Mouse (Mus musculus): Measurements from ENCODE around the gene Galr3. TPM values are rescaled to one million over a fixed set of nuclear protein-coding genes. Genes with fewer than 3 reads are reported as not detected.
A peak's percentile ranks its signal among the peaks of the same experiment; 100 is the strongest.

Galr3 gene
- not detected in 2 replicates for polyA plus RNA-seq (2016; fragmentation: Nextera tagmentation; extraction: Ambion mirVana)

DNA sequence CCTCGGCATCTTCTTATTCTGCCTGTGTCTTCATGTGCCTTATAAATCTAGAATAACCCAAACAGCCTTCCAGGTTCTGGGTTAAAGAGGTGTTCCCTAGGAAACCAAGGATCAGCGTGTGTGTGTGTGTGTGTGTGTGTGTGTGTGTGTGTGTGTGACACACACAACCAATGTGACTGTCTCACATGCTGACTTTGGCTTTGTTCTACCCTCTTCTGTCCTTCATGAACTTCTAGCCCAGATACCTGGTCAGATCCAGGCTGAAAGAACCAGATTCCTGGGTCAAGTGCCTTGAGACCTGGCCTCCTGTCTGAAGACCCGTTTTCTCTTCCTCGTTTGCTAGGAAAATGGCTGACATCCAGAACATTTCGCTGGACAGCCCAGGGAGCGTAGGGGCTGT is at the start of gene Galr3:
TSS of gene Galr3 (plus strand) at position 301 of the 400 bp plus-strand sequence.
- H3K9ac ChIP-seq: peak within 1 kb of the TSS; percentile 51; the same call in 1 of the 2 replicates
- WGBS: 76% methylated on average over 6 of the region's 6 CpGs
- no peak for ATAC-seq (ENCODE audit: low FRiP score, low read depth)
- no peak within 1 kb of the TSS for H3K27ac ChIP-seq
- peaks cover 2% of the 10 kb centered on the region; the same call in 1 of the 2 replicates for H3K36me3 ChIP-seq
- peak within 1 kb of the TSS; percentile 92 for H3K4me2 ChIP-seq (replicated peaks)
- peaks cover 31% of the 10 kb centered on the region for H3K4me1 ChIP-seq
- peak within 1 kb of the TSS; percentile 51 for H3K4me3 ChIP-seq
- H3K9me3 ChIP-seq: no peaks in the 10 kb centered on the region
- H3K27me3 ChIP-seq (replicated peaks): peaks cover 50% of the 10 kb centered on the region

DNA sequence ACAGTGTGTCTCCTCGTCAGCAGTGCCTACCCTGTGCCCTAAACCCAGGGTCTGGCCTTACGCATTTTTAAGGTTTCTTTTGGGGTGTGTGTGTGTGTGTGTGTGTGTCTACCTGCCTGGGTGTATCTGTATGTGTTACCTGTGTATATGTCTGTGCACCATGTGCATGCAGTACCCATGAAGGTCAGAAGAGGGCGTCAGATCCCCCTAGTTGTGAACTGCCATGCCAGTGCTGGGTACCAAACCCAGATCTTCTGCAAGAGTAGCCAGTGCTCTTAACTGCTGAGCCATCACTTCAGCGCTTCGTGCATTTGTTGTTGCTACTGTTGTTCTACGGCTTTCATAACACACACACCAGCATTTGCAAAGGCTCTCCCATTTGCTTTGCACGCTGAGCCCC is 49.5 kb upstream of the Galr3 start:
- Histone ChIP-seq H3K27ac (no peak overlapping the region), H3K4me3 (no peak overlapping the region), H3K4me1 (peaks cover 12% of the 10 kb centered on the region), H3K4me2 (replicated peaks) (no peak overlapping the region), H3K9me3 (no peaks in the 10 kb centered on the region), H3K27me3 (replicated peaks) (no peaks in the 10 kb centered on the region), H3K36me3 (peaks cover 83% of the 10 kb centered on the region), H3K9ac (no peak overlapping the region)
- 91% methylated on average over 7 of the region's 7 CpGs for WGBS
- ATAC-seq (ENCODE audit: low FRiP score, low read depth): no peak

DNA sequence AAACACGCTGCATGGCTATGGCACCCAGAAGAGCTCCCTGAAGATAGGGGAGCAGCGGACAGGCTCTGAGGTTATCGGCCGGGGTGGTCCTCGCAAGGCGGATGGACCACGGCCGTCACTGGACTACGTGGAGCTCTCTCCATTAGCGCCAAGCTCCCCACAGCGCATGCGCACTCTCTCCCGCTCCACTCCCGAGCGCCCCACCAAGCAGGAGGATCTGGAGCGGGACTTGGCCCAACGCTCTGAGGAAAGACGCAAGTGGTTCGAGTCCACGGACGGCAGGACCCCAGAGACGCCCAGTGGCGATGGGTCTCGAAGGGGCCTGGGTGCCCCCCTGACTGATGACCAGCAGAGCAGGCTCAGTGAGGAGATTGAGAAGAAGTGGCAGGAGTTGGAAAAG is 48.8 kb upstream of the Galr3 start:
- Histone ChIP-seq H3K9ac (no peak overlapping the region), H3K4me2 (replicated peaks) (no peak overlapping the region), H3K4me1 (peaks cover 9% of the 10 kb centered on the region), H3K36me3 (peaks cover 86% of the 10 kb centered on the region), H3K27ac (no peak overlapping the region), H3K4me3 (no peak overlapping the region), H3K9me3 (no peaks in the 10 kb centered on the region), H3K27me3 (replicated peaks) (no peaks in the 10 kb centered on the region)
- 97% methylated on average over 24 of the region's 24 CpGs for WGBS
- no peak for ATAC-seq (ENCODE audit: low FRiP score, low read depth)

DNA sequence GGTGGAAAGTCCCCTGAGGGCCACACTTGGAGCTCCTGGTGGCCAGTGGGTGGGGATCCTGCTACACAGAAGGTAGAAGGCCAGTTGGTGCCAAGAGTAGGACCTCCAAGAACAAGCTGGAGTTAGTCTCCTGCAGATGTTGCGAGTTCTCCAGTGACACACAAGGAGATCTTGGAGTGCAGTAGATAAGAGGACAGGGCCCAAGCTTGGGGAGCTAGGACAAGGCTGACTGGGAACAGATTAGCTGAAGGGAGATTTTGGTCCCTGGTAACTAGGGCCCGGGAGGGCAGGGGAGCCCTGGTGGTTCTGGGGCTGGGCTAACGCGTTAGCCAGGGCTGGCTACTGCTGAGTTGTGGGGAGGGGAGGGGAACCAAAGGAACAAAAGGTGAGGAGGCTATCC is 45.8 kb upstream of the Galr3 start:
- no peak for ATAC-seq (ENCODE audit: low FRiP score, low read depth)
- Histone ChIP-seq H3K4me1 (no peaks in the 10 kb centered on the region), H3K4me3 (no peak overlapping the region), H3K36me3 (peaks cover 79% of the 10 kb centered on the region), H3K4me2 (replicated peaks) (no peak overlapping the region), H3K9ac (no peak overlapping the region), H3K9me3 (no peaks in the 10 kb centered on the region), H3K27ac (no peak overlapping the region), H3K27me3 (replicated peaks) (no peaks in the 10 kb centered on the region)
- 93% methylated on average over 4 of the region's 4 CpGs for WGBS

DNA sequence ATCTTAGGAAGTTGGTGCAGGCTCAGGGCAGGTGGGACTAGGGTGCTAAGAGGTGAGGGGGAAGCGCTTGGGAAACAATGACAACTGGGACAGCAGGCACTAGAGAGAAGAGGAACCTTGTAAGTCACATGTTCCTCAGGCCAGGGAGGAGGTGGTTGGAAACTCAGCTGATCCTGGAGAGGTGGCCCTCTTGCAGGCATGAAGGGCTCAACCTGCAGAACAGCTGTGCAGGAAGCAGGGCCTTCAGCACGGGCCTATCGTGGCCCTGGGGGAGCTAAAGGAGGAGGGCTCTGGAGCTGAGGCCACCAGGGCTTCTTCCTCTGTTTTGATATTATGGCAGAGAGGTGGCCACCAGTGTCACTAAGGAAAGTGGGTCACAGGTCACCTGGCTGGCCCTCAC is 45.0 kb upstream of the Galr3 start:
- WGBS: 91% methylated on average over 3 of the region's 3 CpGs
- H3K4me2 ChIP-seq (replicated peaks): no peak overlapping the region

DNA sequence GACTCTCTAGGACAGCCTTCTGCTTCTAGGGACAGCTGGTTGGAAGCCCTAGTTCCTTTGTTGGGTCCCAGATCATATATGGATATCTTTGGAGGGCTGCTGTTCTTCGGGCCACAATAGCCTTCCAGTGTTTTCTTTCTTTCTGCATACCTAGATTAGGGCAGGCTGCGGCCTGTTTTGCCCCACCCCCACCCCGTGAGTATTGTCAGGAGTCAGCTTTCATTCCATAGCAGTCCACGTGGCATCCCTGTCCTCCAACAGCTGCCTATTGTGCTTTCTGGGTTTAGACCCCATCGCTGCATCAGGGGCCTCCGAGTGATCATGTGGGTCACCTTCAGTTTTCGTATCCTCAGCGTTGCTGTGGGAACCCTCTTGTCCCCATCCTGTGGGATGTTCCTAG is 43.3 kb upstream of the Galr3 start:
- no peaks in the 10 kb centered on the region for H3K27me3 ChIP-seq (replicated peaks)
- no peaks in the 10 kb centered on the region for H3K9me3 ChIP-seq
- H3K4me1 ChIP-seq: no peaks in the 10 kb centered on the region
- no peak for ATAC-seq (ENCODE audit: low FRiP score, low read depth)
- H3K36me3 ChIP-seq: peaks cover 79% of the 10 kb centered on the region
- H3K9ac ChIP-seq: no peak overlapping the region
- H3K27ac ChIP-seq: no peak overlapping the region
- no peak overlapping the region for H3K4me2 ChIP-seq (replicated peaks)
- H3K4me3 ChIP-seq: no peak overlapping the region
- WGBS: 83% methylated on average over 8 of the region's 8 CpGs

More for the DNA sequence above, 45.0 kb upstream of the Galr3 start:
- no peak overlapping the region for H3K9ac ChIP-seq
- no peaks in the 10 kb centered on the region for H3K4me1 ChIP-seq
- H3K36me3 ChIP-seq: peaks cover 79% of the 10 kb centered on the region
- H3K27ac ChIP-seq: no peak overlapping the region
- H3K9me3 ChIP-seq: no peaks in the 10 kb centered on the region
- ATAC-seq (ENCODE audit: low FRiP score, low read depth): no peak
- H3K4me3 ChIP-seq: no peak overlapping the region
- no peaks in the 10 kb centered on the region for H3K27me3 ChIP-seq (replicated peaks)

DNA sequence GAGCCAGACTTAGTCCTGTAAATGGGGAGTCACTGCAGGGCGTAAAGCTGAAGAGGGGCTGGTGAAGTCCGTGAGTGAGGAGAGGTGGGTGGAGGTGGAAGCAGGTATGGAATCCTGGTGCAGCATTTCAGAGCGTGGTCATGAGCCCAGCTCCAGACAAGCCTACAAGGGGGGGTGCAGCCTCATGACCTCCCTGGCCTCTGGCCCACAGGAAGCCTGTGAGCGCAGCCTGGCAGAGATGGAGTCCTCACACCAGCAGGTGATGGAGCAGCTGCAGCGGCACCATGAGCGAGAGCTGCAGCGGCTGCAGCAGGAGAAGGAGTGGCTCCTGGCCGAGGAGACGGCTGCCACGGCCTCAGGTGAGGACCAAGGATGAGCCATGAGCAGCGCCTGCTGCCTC is 42.1 kb upstream of the Galr3 start:
- no peak for ATAC-seq (ENCODE audit: low FRiP score, low read depth)
- WGBS: 87% methylated on average over 11 of the region's 11 CpGs
- Histone ChIP-seq H3K27me3 (replicated peaks) (no peaks in the 10 kb centered on the region), H3K4me2 (replicated peaks) (no peak overlapping the region), H3K9ac (no peak overlapping the region), H3K36me3 (peaks cover 79% of the 10 kb centered on the region), H3K4me1 (no peaks in the 10 kb centered on the region), H3K9me3 (no peaks in the 10 kb centered on the region), H3K27ac (no peak overlapping the region), H3K4me3 (no peak overlapping the region)

DNA sequence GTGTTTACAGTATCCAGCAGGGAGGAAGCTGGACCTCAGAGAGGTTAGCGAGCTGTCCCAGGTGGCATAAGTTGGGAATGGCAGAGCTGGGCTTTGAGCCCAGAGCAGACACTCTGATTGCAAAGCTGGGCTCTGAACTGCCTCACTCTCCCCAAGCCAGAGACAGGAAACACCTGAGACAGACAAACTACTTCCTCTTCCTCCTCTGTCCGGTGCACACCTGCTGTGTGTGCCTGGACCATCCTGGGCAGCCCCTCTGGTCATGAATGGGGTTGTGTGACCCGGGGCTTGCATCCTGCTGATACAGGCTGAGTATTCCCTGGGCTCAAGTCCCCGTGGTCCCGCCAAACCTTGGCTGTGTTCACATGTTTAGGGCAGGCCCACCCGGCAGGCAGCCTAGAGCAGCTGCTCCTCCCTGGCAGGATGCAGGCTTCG is 41.3 kb upstream of the Galr3 start:
- H3K36me3 ChIP-seq: peaks cover 79% of the 10 kb centered on the region
- H3K27me3 ChIP-seq (replicated peaks): no peaks in the 10 kb centered on the region
- WGBS: 86% methylated on average over 7 of the region's 7 CpGs
- no peak overlapping the region for H3K4me3 ChIP-seq
- ATAC-seq (ENCODE audit: low FRiP score, low read depth): no peak
- H3K4me1 ChIP-seq: no peaks in the 10 kb centered on the region
- no peak overlapping the region for H3K9ac ChIP-seq
- H3K9me3 ChIP-seq: no peaks in the 10 kb centered on the region
- no peak overlapping the region for H3K4me2 ChIP-seq (replicated peaks)
- H3K27ac ChIP-seq: no peak overlapping the region

DNA sequence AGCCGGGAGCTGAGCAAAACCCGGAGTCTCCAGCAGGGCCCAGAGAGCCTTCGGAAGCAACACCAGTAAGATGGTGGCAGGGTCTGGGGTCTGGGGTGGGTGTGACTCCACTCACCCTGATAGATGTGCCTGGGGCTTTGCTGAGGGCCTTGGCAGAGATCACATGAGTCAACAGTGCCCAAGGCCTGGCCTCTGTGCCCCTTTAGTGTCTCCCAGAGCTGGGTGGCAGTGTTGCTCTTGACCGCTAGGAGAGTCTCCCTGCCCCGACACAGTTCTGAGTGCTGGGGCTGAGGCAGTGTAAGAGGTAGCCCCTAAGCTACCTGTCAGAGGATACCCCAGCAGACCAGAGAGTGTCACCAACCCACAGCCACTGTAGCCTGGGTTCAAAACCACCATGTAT is 40.1 kb upstream of the Galr3 start:
- Histone ChIP-seq H3K27ac (no peak overlapping the region), H3K4me3 (no peak overlapping the region), H3K27me3 (replicated peaks) (no peaks in the 10 kb centered on the region), H3K4me2 (replicated peaks) (no peak overlapping the region), H3K9me3 (no peaks in the 10 kb centered on the region), H3K4me1 (no peaks in the 10 kb centered on the region), H3K36me3 (peaks cover 77% of the 10 kb centered on the region), H3K9ac (no peak overlapping the region)
- 94% methylated on average over 5 of the region's 5 CpGs for WGBS
- no peak for ATAC-seq (ENCODE audit: low FRiP score, low read depth)

DNA sequence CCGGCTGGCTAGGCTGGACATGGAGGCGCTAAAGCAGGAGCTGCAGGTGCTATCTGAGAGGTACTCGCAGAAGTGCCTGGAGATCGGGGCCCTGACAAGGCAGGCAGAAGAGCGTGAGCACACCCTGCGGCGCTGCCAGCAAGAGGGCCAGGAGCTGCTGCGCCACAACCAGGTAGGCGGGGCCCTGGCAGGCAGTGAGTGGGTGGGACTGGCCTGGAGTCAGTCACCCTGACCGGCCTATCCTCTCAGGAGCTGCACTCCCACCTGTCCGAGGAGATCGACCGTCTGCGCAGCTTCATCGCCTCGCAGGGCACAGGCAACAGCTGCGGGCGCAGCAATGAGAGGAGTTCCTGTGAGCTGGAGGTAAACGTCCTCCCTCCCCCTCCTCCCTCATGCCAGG is 39.6 kb upstream of the Galr3 start:
- H3K4me2 ChIP-seq (replicated peaks): no peak overlapping the region
- 59% methylated on average over 19 of the region's 19 CpGs for WGBS
- peaks cover 79% of the 10 kb centered on the region for H3K36me3 ChIP-seq
- H3K4me3 ChIP-seq: no peak overlapping the region
- no peak for ATAC-seq (ENCODE audit: low FRiP score, low read depth)
- no peaks in the 10 kb centered on the region for H3K27me3 ChIP-seq (replicated peaks)
- no peak overlapping the region for H3K9ac ChIP-seq
- no peaks in the 10 kb centered on the region for H3K9me3 ChIP-seq
- no peaks in the 10 kb centered on the region for H3K4me1 ChIP-seq
- no peak overlapping the region for H3K27ac ChIP-seq

DNA sequence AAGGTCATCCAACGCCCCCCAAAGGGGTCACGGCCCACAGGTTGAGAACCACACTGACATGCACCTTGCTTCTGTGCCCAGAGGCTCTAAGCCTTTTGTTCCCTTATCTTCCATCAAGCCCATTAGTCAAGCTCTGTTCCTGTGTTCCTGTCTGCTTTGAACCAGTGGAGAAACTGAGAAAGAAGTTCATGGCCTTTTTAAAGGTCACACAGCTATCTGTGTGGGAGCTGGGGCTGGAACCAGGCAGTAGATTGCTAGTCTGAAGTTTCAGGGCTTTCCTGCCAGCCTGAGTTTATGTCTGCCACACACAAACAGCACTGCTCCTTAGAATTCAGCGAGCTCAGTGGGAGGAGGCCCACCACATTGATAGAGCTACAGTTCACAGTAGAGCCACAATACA is 38.6 kb upstream of the Galr3 start:
- Histone ChIP-seq H3K9ac (no peak overlapping the region), H3K9me3 (no peaks in the 10 kb centered on the region), H3K4me1 (no peaks in the 10 kb centered on the region), H3K27ac (no peak overlapping the region), H3K4me3 (no peak overlapping the region), H3K27me3 (replicated peaks) (no peaks in the 10 kb centered on the region), H3K4me2 (replicated peaks) (no peak overlapping the region), H3K36me3 (peaks cover 79% of the 10 kb centered on the region)
- ATAC-seq (ENCODE audit: low FRiP score, low read depth): no peak
- WGBS: 89% methylated on average over 3 of the region's 3 CpGs

DNA sequence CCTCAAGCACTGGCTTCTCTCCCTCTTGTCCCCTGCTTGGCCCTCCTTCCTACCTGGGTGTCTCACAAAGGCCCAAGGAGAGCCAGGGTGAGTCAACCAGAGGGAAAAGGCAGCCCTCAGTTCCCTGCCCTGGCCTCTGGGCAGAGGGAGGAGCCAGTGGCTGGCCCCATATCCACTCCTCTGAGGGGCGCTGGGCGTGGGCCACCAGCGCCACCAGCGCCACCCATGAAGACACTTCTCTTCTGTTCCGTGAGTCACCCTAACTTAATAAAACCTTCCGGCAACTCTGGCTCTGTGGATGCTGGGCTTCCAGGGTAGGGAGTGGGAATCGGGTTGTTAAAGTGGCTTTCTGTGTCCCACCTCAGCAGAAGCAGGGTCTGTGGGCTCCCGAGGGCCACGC is 36.1 kb upstream of the Galr3 start:
- H3K4me2 ChIP-seq (replicated peaks): no peak overlapping the region
- no peak overlapping the region for H3K9ac ChIP-seq
- H3K4me3 ChIP-seq: no peak overlapping the region
- H3K36me3 ChIP-seq: peaks cover 65% of the 10 kb centered on the region
- no peaks in the 10 kb centered on the region for H3K27me3 ChIP-seq (replicated peaks)
- H3K4me1 ChIP-seq: 0 out of 2 replicates have a peak, but pooled peaks cover 6% of the 10 kb centered on the region
- no peaks in the 10 kb centered on the region for H3K9me3 ChIP-seq
- 87% methylated on average over 9 of the region's 9 CpGs for WGBS
- no peak overlapping the region for H3K27ac ChIP-seq
- no peak for ATAC-seq (ENCODE audit: low FRiP score, low read depth)

DNA sequence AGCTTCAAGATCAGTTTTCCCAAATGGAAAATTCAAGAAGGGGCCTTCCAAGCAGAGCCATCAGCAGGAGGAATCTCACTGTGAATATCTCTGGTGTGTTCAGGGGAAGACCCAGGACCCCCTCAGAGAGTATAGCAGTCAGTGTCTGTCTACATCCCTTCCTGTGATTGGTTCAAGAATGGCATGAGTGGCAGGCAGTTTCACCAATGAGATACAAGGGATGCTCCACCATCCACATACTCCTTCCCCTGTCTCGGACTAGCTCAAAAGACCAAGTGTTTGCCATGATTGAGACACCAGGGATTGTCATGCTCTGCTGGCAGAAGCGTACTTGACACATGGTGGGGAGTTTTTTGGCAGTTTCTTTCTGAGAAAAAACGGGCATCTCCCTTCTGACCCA is 35.0 kb upstream of the Galr3 start:
- WGBS: 74% methylated on average over 3 of the region's 3 CpGs
- Histone ChIP-seq H3K9ac (no peak overlapping the region), H3K4me1 (peaks cover 10% of the 10 kb centered on the region), H3K27me3 (replicated peaks) (no peaks in the 10 kb centered on the region), H3K36me3 (peaks cover 55% of the 10 kb centered on the region), H3K27ac (no peak overlapping the region), H3K9me3 (no peaks in the 10 kb centered on the region), H3K4me3 (no peak overlapping the region), H3K4me2 (replicated peaks) (no peak overlapping the region)
- no peak for ATAC-seq (ENCODE audit: low FRiP score, low read depth)

Measured in neural tube, embryonic 12.5 days (tissue).